Mouse (Mus musculus) E14TG2a.4 (cell line): ENCODE data around the gene Rundc1.

Experiments used
- CTCF ChIP-seq: conservative IDR thresholded peaks from 2 replicates; pipeline ENCODE4 v1.5.1; 2014; ENCODE audit warnings: low read length
- NANOG ChIP-seq: IDR thresholded peaks from 2 replicates; pipeline ENCODE4 v1.6.1; 2014; ENCODE audit warnings: borderline replicate concordance, low read length, mixed read lengths
- POU5F1 ChIP-seq: IDR thresholded peaks from 2 replicates; pipeline ENCODE4 v1.6.1; 2014; ENCODE audit warnings: low read length, borderline replicate concordance

DNA sequence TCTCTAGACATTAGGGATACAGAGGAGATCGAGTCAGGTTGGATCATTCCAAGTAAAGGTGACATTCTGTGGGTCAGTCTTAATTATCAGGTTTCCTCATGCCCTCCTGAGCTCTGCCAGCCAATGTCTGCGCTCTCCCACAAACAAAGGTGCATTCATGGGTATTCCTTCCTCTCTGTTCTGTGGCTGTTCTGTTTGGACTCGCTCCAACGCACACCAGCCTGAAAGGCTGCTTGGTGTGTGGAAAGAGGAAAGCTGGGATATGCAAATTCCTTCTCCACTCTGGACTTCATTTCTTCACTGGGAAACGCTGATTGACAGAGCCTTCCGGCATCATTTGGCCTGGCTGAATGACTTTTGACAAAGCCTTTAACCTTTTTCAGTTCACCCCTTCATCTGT lies 29.8 kb downstream of the Rundc1 start:
- TF ChIP-seq CTCF (no peak), NANOG (no peak), POU5F1 (no peak)
